Mouse (Mus musculus): ENCODE measurements around the gene Prdm16.
A peak's percentile ranks its signal among the peaks of the same experiment; 100 is the strongest.

The Prdm16 gene

GRCm38 (mm10) chr4:154513664-154514063, 123.0 kb downstream of the Prdm16 start:
- DNase-seq (ENCODE audit: low spot score): no peak

GRCm38 (mm10) chr4:154512518-154513090, 124.1 kb downstream of the Prdm16 start:
- DNase-seq (ENCODE audit: low spot score): no peak

GRCm38 (mm10) chr4:154511767-154512166, 124.9 kb downstream of the Prdm16 start:
- peak; percentile 57 for DNase-seq (ENCODE audit: low spot score)

- peak; percentile 73 for DNase-seq (ENCODE audit: low spot score)
These were observed 129.8 kb downstream of the Prdm16 start for GRCm38 (mm10) chr4:154506774-154507435.

GRCm38 (mm10) chr4:154505313-154505712, 131.4 kb downstream of the Prdm16 start:
- no peak for DNase-seq (ENCODE audit: low spot score)

GRCm38 (mm10) chr4:154503260-154503829, 133.3 kb downstream of the Prdm16 start:
- peak; percentile 76 for DNase-seq (ENCODE audit: low spot score)

GRCm38 (mm10) chr4:154502403-154503000, 134.2 kb downstream of the Prdm16 start:
- DNase-seq (ENCODE audit: low spot score): peak; percentile 47

GRCm38 (mm10) chr4:154500695-154501094, 136.0 kb downstream of the Prdm16 start:
- DNase-seq (ENCODE audit: low spot score): no peak

- peak; percentile 76 for DNase-seq (ENCODE audit: low spot score)
These were observed 136.8 kb downstream of the Prdm16 start for GRCm38 (mm10) chr4:154499701-154500523.

GRCm38 (mm10) chr4:154497423-154498175, 139.1 kb downstream of the Prdm16 start:
- DNase-seq (ENCODE audit: low spot score): no peak

GRCm38 (mm10) chr4:154496991-154497390, 139.7 kb downstream of the Prdm16 start:
- DNase-seq (ENCODE audit: low spot score): peak; percentile 79

GRCm38 (mm10) chr4:154496522-154496921, 140.2 kb downstream of the Prdm16 start:
- DNase-seq (ENCODE audit: low spot score): no peak

- DNase-seq (ENCODE audit: low spot score): no peak
These were observed 142.7 kb downstream of the Prdm16 start for GRCm38 (mm10) chr4:154493996-154494395.

- DNase-seq (ENCODE audit: low spot score): peak; percentile 66
These were observed 144.0 kb downstream of the Prdm16 start for GRCm38 (mm10) chr4:154492714-154493121.

- no peak for DNase-seq (ENCODE audit: low spot score)
These were observed 144.4 kb downstream of the Prdm16 start for GRCm38 (mm10) chr4:154492268-154492667.

- peak; percentile 55 for DNase-seq (ENCODE audit: low spot score)
These were observed 148.6 kb downstream of the Prdm16 start for GRCm38 (mm10) chr4:154488031-154488430.

- no peak for DNase-seq (ENCODE audit: low spot score)
These were observed 154.0 kb downstream of the Prdm16 start for GRCm38 (mm10) chr4:154482695-154483094.

GRCm38 (mm10) chr4:154481771-154482637, 154.7 kb downstream of the Prdm16 start:
- no peak for DNase-seq (ENCODE audit: low spot score)

GRCm38 (mm10) chr4:154480544-154481260, 156.0 kb downstream of the Prdm16 start:
- no peak for DNase-seq (ENCODE audit: low spot score)

- DNase-seq (ENCODE audit: low spot score): no peak
These were observed 156.5 kb downstream of the Prdm16 start for GRCm38 (mm10) chr4:154480143-154480542.
